Mouse (Mus musculus): ENCODE measurements around the gene Vmn2r13.
"Not testable (repeated sequence)": the region's sequence is repeated elsewhere in the genome, so short reads cannot be mapped to it uniquely, and the experiment has no call there.

The Vmn2r13 gene

DNA sequence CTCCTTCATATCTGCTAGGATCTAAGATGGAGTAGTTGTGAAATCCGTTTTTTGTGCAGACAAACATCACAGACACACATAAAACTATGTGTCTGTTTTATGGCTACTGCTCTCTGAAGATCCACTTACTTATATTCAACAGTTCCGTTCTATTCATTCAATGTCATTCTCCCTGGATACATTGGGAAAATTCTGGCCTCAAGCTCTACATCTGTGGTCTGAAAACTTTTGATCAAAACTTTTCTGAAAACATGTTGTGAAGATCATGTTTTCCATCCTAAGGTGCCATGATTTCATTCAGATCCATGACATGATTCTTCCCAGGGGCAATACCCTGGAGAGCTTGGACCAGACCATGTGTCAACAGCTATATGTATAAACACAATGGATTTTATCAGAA is at the start of gene Vmn2r13:
TSS of gene Vmn2r13 (minus strand) at position 101 of the 400 bp plus-strand sequence.
- DNase-seq (ENCODE audit: low read depth, low spot score), result not testable (repeated sequence)

DNA sequence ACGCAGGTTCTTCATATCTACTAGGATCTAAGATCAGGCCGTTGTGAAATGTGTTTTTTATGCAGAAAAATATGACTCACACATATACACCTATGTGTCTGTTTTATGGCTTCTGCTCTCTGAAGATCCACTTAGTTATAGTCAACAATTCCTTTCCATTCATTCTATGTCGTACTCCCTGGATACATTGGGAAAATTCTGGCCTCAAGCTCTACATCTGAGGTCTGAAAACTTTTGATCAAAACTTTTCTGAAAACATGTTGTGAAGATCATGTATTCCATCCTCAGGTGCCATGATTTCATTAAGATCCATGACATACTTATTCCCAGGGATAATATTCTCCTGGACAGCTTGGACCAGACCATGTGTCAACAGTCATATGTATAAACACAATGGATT is 32.6 kb upstream of the Vmn2r13 start, which contains the start of gene Vmn2r14:
TSS of gene Vmn2r14 (minus strand) at position 101 of the 400 bp plus-strand sequence.
- no peak for DNase-seq (ENCODE audit: low read depth, low spot score)

DNA sequence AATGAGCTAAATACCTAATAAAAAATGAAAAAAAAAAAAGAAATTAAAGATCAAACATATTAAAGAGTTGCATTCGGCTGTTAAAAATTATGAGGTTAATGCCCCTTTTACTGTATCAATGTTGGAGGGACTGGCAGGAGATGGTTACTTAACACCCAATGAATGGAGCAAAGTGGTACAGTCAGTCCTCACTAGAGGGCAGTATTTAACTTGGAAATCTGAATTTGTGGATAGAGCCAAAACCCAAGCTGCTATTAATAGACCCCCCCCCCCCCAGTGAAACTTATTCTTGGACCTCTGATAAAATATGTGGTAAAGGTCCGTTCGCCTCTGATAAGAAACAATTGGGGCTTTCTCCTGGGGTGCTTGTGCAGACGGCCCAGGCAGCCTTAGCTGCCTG is 25.1 kb downstream of the Vmn2r13 start:
- not testable (repeated sequence) for DNase-seq (ENCODE audit: low read depth, low spot score)

DNA sequence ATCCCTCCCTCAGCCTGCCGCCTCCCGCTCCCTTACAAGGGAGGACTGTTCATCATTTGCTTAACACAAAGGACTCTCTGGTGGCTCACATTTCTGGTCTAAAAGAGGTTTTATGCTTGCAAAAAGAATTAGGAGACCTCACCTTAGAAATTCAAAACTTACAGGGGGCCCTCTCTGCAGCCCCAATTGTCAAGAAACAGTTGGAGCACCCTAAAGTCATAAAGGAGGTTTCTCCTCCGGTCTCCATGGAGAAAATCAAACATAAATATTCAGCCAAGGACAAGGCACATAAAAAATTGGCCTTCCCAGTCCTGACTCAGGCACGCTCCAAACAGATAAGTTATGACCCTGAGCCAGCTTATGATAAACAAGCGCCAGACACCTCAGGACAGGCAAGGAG is 31.9 kb downstream of the Vmn2r13 start:
- no peak for DNase-seq (ENCODE audit: low read depth, low spot score)

DNA sequence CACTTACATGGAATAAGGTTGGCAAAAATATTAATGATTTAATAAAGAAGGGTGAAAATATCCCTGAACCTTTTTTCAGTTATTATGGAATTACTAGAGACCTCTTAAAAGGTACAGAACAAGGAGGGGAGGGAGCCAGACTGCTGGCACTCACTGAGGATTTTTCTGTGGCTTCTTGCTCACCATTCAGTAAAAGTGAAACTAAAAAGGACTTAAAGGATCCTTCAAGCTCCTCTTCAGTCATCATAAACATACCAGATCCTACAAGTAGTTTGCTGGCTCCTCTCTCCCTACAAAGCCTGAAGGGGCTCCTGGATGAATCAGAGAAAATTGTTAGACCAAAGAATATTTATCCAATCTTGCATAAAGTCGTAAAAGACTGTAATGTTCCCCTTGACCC is 32.4 kb downstream of the Vmn2r13 start:
- not testable (repeated sequence) for DNase-seq (ENCODE audit: low read depth, low spot score)

DNA sequence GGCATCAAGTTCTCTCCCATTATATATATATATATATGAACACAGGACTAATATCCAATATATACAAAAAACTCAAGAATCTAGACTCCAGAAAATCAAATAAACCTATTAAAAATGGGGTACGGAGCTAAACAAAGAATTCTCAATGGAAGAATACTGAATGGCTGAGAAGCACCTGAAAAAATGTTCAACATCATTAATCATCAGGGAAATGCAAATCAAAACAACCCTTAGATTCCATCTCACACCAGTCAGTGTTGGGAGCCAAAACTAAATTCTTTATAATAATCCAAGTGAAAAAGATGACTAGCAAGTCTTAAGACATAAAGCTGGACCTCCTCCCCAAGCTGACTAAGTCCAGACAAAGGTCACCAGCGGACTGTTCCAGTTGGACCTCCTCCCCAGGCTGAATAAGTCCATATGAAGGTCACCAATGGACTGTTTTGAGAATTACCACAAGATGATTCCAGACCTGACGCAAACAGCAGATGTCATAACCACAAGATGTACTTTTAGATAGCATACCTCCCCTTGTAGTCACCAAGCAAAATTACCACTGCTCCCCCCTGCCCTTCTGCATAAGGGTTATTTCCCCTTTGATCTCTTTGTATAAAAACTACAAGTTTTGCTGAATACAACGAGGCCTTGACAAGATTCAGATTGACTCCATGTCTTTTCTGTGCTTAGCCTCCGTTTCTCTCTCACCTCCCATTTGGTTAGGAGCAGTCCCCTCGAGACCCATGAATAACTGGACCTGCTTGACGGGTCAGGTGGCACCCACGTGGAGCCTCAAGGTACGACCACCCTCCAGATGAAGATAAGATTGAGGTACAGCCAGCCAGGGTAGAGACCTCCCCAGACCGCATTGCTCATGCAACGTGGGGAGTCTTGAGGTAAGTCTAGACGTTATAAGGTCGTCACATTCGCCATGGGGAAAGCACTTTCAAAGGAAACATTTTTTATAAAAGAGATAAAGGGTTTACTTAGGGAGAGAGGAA is 33.2 kb downstream of the Vmn2r13 start:
- DNase-seq (ENCODE audit: low read depth, low spot score), result not testable (repeated sequence)

DNA sequence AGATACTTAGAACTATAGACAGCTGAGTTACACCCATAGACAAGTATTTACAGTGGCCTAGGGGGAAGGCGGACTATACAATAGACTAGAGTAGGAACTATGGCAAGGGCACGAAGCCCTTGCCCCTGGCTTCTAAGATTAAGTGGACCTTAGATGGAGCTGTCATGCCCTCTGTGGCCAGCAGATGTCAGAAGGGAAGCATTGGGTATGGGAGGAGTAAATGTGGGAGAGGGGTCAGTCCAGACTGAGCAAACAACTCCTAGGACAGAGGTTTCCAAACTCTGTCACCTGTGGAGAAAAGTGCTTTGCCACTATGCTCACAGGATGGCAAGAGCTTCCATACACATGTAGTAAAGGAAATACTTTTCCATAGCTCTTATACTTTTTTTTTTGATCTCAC is 52.5 kb downstream of the Vmn2r13 start:
- DNase-seq (ENCODE audit: low read depth, low spot score), result peak; percentile 48

DNA sequence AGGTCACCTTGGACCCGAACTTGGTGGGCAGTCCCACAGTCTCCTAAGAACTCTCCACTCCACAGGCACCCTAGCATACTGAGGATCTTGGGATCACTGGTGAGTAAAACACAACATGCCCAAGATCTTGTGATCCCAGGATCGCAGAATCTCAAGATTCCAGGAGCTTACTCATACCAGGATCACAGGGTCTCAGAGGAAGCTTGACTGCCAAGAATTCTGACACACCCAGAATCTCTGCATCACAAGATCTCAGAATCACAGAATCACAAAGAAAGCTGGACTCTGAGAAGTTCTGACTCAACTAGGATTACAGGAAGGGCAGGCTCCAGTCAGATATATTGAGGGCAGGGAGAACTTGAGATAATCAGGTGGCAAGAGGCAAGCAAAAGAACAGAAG is 55.3 kb downstream of the Vmn2r13 start:
- DNase-seq (ENCODE audit: low read depth, low spot score), result peak; percentile 44

Data from ZHBTc4 (cell line).